Mouse (Mus musculus): ENCODE results near the gene Rbfox2. TPM values are rescaled to one million over a fixed set of nuclear protein-coding genes. Genes with fewer than 3 reads are reported as not detected.

Rbfox2 gene
- polyA plus RNA-seq, 1 experiment: 1.0 TPM

- no peak for TF ChIP-seq GATA1 (IDR thresholded peaks at IDR 0.05; ENCODE audit: low read length)
These were observed 228.9 kb downstream of the Rbfox2 start for GRCm38 (mm10) chr15:77077906-77078305.

- no peak for TF ChIP-seq GATA1 (IDR thresholded peaks at IDR 0.05; ENCODE audit: low read length)
These were observed 230.3 kb downstream of the Rbfox2 start for GRCm38 (mm10) chr15:77076523-77076922.

- TF ChIP-seq GATA1 (IDR thresholded peaks at IDR 0.05; ENCODE audit: low read length): no peak
These were observed 234.1 kb downstream of the Rbfox2 start for GRCm38 (mm10) chr15:77072556-77073163.

GRCm38 (mm10) chr15:77071501-77071900 lies 235.3 kb downstream of the Rbfox2 start:
- TF ChIP-seq GATA1 (IDR thresholded peaks at IDR 0.05; ENCODE audit: low read length): no peak

- TF ChIP-seq GATA1 (IDR thresholded peaks at IDR 0.05; ENCODE audit: low read length): no peak
These were observed 236.0 kb downstream of the Rbfox2 start for GRCm38 (mm10) chr15:77070745-77071268.

GRCm38 (mm10) chr15:77069019-77069418 lies 237.8 kb downstream of the Rbfox2 start:
- TF ChIP-seq GATA1 (IDR thresholded peaks at IDR 0.05; ENCODE audit: low read length): no peak

GRCm38 (mm10) chr15:77068439-77068861 lies 238.4 kb downstream of the Rbfox2 start:
- no peak for TF ChIP-seq GATA1 (IDR thresholded peaks at IDR 0.05; ENCODE audit: low read length)

- TF ChIP-seq GATA1 (IDR thresholded peaks at IDR 0.05; ENCODE audit: low read length): no peak
These were observed 240.6 kb downstream of the Rbfox2 start for GRCm38 (mm10) chr15:77066233-77066632.

GRCm38 (mm10) chr15:77065259-77065852 lies 241.4 kb downstream of the Rbfox2 start:
- no peak for TF ChIP-seq GATA1 (IDR thresholded peaks at IDR 0.05; ENCODE audit: low read length)

- no peak for TF ChIP-seq GATA1 (IDR thresholded peaks at IDR 0.05; ENCODE audit: low read length)
These were observed 244.1 kb downstream of the Rbfox2 start for GRCm38 (mm10) chr15:77062746-77063145.

- TF ChIP-seq GATA1 (IDR thresholded peaks at IDR 0.05; ENCODE audit: low read length): no peak
These were observed 248.2 kb downstream of the Rbfox2 start for GRCm38 (mm10) chr15:77058566-77058965.

GRCm38 (mm10) chr15:77056791-77057051 lies 250.1 kb downstream of the Rbfox2 start:
- TF ChIP-seq GATA1 (IDR thresholded peaks at IDR 0.05; ENCODE audit: low read length): no peak

GRCm38 (mm10) chr15:77056001-77056790 lies 250.6 kb downstream of the Rbfox2 start:
- no peak for TF ChIP-seq GATA1 (IDR thresholded peaks at IDR 0.05; ENCODE audit: low read length)

GRCm38 (mm10) chr15:77054611-77055175 lies 252.1 kb downstream of the Rbfox2 start:
- TF ChIP-seq GATA1 (IDR thresholded peaks at IDR 0.05; ENCODE audit: low read length): no peak

GRCm38 (mm10) chr15:77053021-77053420 lies 253.8 kb downstream of the Rbfox2 start:
- no peak for TF ChIP-seq GATA1 (IDR thresholded peaks at IDR 0.05; ENCODE audit: low read length)

GRCm38 (mm10) chr15:77052176-77052575 lies 254.6 kb downstream of the Rbfox2 start:
- no peak for TF ChIP-seq GATA1 (IDR thresholded peaks at IDR 0.05; ENCODE audit: low read length)

Measured in G1E-ER4 (cell line).